Mouse (Mus musculus) embryonic facial prominence, embryonic 11.5 days (tissue): ENCODE measurements at regions not wholly inside any gene's neighbourhood (a gene's known extent, or its start where the extent isn't known, plus 50 kb on each side); places are given as distances from the start of the nearest gene placed in this dataset.
A peak's percentile ranks its signal among the peaks of the same experiment; 100 is the strongest.

ENCODE experiments used
- ATAC-seq: fragments of 200-750 bp; cut with Nextera tagmentation; replicated peaks from 2 replicates; pipeline ENCODE4 v1.8.0; 2017; ENCODE audit warnings: low read depth; ENCODE audit not compliant: insufficient number of reproducible peaks, low FRiP score, low TSS enrichment
- DNase-seq: peaks from one replicate; pipeline ENCODE4 v3.0.0-alpha.2; 2015; ENCODE audit warnings: low spot score
- H3K27ac ChIP-seq: fragments of 300-500 bp; sonication (generic); replicated peaks from 2 replicates; pipeline ENCODE4 v1.5.1; 2014; ENCODE audit warnings: mild to moderate bottlenecking, low read depth, low read length, control low read depth
- H3K27me3 ChIP-seq: fragments of 300-500 bp; sonication (generic); 2 replicates; pipeline ENCODE4 v1.6.1; 2014; ENCODE audit warnings: mild to moderate bottlenecking, low read length, moderate library complexity, mixed read lengths; ENCODE audit not compliant: control insufficient read depth, insufficient read depth
- H3K36me3 ChIP-seq: fragments of 300-500 bp; sonication (generic); replicated peaks from 2 replicates; pipeline ENCODE4 v1.6.1; 2014; ENCODE audit warnings: low read depth, mild to moderate bottlenecking, low read length, moderate library complexity, mixed read lengths; ENCODE audit not compliant: control insufficient read depth, insufficient read depth
- H3K4me1 ChIP-seq: fragments of 300-500 bp; sonication (generic); 2 replicates; pipeline ENCODE4 v1.6.1; 2014; ENCODE audit warnings: low read length, mixed read lengths; ENCODE audit not compliant: control insufficient read depth, insufficient read depth
- H3K4me2 ChIP-seq: fragments of 300-500 bp; sonication (generic); 2 replicates; pipeline ENCODE4 v1.6.1; 2014; ENCODE audit warnings: low read depth, mild to moderate bottlenecking, control low read depth, low read length, moderate library complexity
- H3K4me3 ChIP-seq: fragments of 300-500 bp; sonication (generic); 2 replicates; pipeline ENCODE4 v1.5.1; 2014; ENCODE audit warnings: low read depth, low read length, control low read depth
- H3K9ac ChIP-seq: fragments of 300-500 bp; sonication (generic); replicated peaks from 2 replicates; pipeline ENCODE4 v1.6.1; 2014; ENCODE audit warnings: mild to moderate bottlenecking, control low read depth, low read length
- H3K9me3 ChIP-seq: fragments of 300-500 bp; sonication (generic); replicated peaks from 2 replicates; pipeline ENCODE4 v1.6.1; 2016; ENCODE audit warnings: mild to moderate bottlenecking, low read length, inconsistent platforms, mixed read lengths; ENCODE audit not compliant: control insufficient read depth
- WGBS: fragments of 180-500 bp; shearing (Covaris S2); extraction: QIAGEN DNeasy Blood & Tissue Kit; methylation state at CpG from one replicate; pipeline ENCODE4 v1.1.7; 2014; 5-methylcytosine and 5-hydroxymethylcytosine counted together

DNA sequence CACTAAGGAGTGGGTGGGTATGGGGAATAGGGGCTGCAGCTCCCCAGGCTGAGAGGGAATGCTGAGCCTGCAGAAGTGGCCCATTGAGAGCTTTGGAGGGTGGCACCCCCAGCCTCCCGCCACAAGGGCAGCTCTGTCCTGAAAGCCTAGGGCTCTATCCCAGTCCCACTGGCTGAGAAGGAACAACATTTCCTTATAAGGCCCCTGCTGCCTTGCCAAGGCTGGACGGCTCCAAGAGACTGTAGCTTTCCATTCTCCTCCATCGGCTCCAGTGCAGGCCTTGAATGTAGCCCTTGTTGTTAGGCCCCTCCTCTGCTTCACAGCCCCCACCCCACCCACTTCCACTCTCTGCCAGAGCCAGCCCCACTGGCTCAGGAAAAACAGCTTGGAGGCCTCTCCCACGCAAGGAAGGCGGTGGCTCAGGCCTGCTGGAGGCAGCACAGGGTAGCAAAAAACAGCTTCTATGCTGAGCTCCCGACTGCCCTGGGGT is 111.1 kb upstream of the Lpp start:
- Histone ChIP-seq H3K9ac (no peak overlapping the region), H3K27ac (no peak overlapping the region), H3K4me3 (no peak overlapping the region), H3K4me1 (no peaks in the 10 kb centered on the region; the same call in 1 of the 2 replicates), H3K4me2 (no peak overlapping the region), H3K9me3 (no peaks in the 10 kb centered on the region), H3K36me3 (no peaks in the 10 kb centered on the region), H3K27me3 (no peaks in the 10 kb centered on the region)
- peak; percentile 81; the same call in 1 of the 2 replicates for ATAC-seq
- DNase-seq, result peak; percentile 52
- 8% methylated on average over 6 of the region's 6 CpGs for WGBS

- Histone ChIP-seq H3K4me2 (no peak overlapping the region), H3K4me1 (no peaks in the 10 kb centered on the region; the same call in 1 of the 2 replicates), H3K27me3 (no peaks in the 10 kb centered on the region), H3K9me3 (no peaks in the 10 kb centered on the region), H3K27ac (no peak overlapping the region), H3K36me3 (no peaks in the 10 kb centered on the region), H3K9ac (no peak overlapping the region), H3K4me3 (no peak overlapping the region)
- WGBS, result 71% methylated on average over 5 of the region's 5 CpGs
- no peak for DNase-seq
- no peak for ATAC-seq
These were observed 111.7 kb upstream of the Lpp start for GRCm38 (mm10) chr16:24281561-24281960.

GRCm38 (mm10) chr16:24277857-24278256 is 115.5 kb upstream of the Lpp start:
- no peak for DNase-seq
- H3K4me2 ChIP-seq, result no peak overlapping the region
- H3K4me3 ChIP-seq, result no peak overlapping the region
- H3K9me3 ChIP-seq, result no peaks in the 10 kb centered on the region
- 83% methylated on average over 7 of the region's 7 CpGs for WGBS
- no peaks in the 10 kb centered on the region for H3K27me3 ChIP-seq
- H3K27ac ChIP-seq, result no peak overlapping the region
- no peak overlapping the region for H3K9ac ChIP-seq
- no peak for ATAC-seq
- no peaks in the 10 kb centered on the region; the same call in 1 of the 2 replicates for H3K4me1 ChIP-seq
- H3K36me3 ChIP-seq, result no peaks in the 10 kb centered on the region

DNA sequence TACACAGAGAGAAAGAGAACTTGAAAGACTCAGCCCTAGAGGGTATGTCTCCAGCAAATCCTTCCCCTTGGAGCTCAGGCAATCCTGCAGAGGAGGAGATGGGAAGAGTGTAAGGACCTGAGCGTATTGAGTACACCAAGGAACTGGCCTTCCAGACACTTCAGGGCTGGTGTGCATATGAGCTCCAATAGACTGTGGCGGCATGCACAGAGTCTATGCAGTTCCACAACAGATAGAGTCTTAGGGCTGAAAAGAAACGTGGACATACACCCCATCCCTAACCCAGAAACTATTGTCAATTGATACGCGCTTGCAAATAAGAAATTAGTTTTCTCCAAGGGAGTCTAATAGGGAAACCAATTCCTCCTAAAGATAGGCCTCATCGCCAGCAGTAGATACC is 130.6 kb upstream of the Lpp start:
- Histone ChIP-seq H3K9me3 (no peaks in the 10 kb centered on the region), H3K4me3 (no peak overlapping the region), H3K36me3 (no peaks in the 10 kb centered on the region), H3K4me1 (no peaks in the 10 kb centered on the region), H3K27me3 (no peaks in the 10 kb centered on the region), H3K9ac (no peak overlapping the region), H3K4me2 (no peak overlapping the region), H3K27ac (no peak overlapping the region)
- 88% methylated on average over 6 of the region's 6 CpGs for WGBS
- ATAC-seq (no peak), DNase-seq (no peak)

GRCm38 (mm10) chr16:24259711-24260230 is 133.5 kb upstream of the Lpp start:
- Histone ChIP-seq H3K36me3 (no peaks in the 10 kb centered on the region), H3K27ac (no peak overlapping the region), H3K27me3 (no peaks in the 10 kb centered on the region), H3K4me3 (no peak overlapping the region), H3K4me1 (no peaks in the 10 kb centered on the region), H3K4me2 (no peak overlapping the region), H3K9me3 (no peaks in the 10 kb centered on the region), H3K9ac (no peak overlapping the region)
- WGBS, result 72% methylated on average over 3 of the region's 3 CpGs
- no peak for ATAC-seq
- DNase-seq, result no peak

DNA sequence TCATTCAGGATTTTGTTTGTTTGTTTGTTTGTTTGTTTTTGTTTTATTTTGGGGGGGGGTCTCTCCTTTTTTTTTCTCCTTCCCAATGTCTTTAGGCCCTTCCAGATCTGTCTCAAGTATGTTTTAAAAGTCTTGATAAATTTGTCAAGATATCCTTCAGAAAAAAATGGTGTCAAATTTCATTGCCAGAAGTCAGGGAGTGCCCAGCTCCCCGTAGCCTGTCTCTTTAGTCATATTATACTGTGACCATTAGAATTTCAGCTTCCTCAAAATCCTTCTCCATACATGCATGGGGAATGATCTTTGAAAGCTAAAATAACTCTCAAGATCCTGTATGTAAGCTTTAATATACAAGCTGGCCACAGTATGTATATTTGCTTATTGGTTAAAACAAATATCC is 134.3 kb upstream of the Lpp start:
- no peak for ATAC-seq
- DNase-seq, result no peak
- no peaks in the 10 kb centered on the region for H3K4me1 ChIP-seq
- H3K36me3 ChIP-seq, result no peaks in the 10 kb centered on the region
- H3K9me3 ChIP-seq, result no peaks in the 10 kb centered on the region
- H3K27ac ChIP-seq, result no peak overlapping the region
- H3K27me3 ChIP-seq, result no peaks in the 10 kb centered on the region
- 17% methylated on average over 1 of the region's 1 CpGs for WGBS
- no peak overlapping the region for H3K9ac ChIP-seq
- H3K4me2 ChIP-seq, result no peak overlapping the region
- no peak overlapping the region for H3K4me3 ChIP-seq

GRCm38 (mm10) chr16:24255037-24255436 is 138.3 kb upstream of the Lpp start:
- Histone ChIP-seq H3K9ac (no peak overlapping the region), H3K27ac (no peak overlapping the region), H3K4me3 (no peak overlapping the region), H3K27me3 (no peaks in the 10 kb centered on the region), H3K36me3 (no peaks in the 10 kb centered on the region), H3K4me2 (no peak overlapping the region), H3K9me3 (no peaks in the 10 kb centered on the region), H3K4me1 (no peaks in the 10 kb centered on the region)
- 81% methylated on average over 10 of the region's 10 CpGs for WGBS
- DNase-seq (no peak), ATAC-seq (no peak)

DNA sequence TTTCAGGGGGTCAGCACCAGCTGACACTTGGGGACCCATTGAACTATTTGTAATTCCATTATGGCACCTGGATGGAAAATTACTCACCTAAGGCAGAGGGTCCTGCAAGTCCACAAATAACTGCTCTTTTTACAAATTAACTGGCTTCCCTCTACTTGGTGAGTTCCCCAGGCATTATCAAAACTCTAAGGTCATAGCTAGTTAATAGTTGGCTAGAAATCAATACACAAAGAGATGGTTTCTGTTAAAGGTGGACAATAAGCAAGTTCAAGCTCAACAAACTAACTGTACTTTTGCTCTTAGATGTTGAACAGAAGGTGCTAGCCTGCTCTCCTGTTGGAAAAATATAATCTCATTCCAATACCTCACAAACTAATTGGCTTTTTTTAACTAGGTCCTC is 138.7 kb upstream of the Lpp start:
- Histone ChIP-seq H3K27ac (no peak overlapping the region), H3K9me3 (no peaks in the 10 kb centered on the region), H3K4me1 (no peaks in the 10 kb centered on the region), H3K9ac (no peak overlapping the region), H3K36me3 (no peaks in the 10 kb centered on the region), H3K4me2 (no peak overlapping the region), H3K4me3 (no peak overlapping the region), H3K27me3 (no peaks in the 10 kb centered on the region)
- no peak for DNase-seq
- ATAC-seq, result no peak
